Mouse (Mus musculus): ENCODE results near the gene Abhd16a. TPM values are rescaled to one million over a fixed set of nuclear protein-coding genes. Genes with fewer than 3 reads are reported as not detected.
A peak's percentile ranks its signal among the peaks of the same experiment; 100 is the strongest.

Abhd16a gene
- polyA plus RNA-seq (2014; fragmentation: Nextera tagmentation; extraction: Ambion mirVana), result 47.4 and 51.2 TPM in 2 replicates

DNA sequence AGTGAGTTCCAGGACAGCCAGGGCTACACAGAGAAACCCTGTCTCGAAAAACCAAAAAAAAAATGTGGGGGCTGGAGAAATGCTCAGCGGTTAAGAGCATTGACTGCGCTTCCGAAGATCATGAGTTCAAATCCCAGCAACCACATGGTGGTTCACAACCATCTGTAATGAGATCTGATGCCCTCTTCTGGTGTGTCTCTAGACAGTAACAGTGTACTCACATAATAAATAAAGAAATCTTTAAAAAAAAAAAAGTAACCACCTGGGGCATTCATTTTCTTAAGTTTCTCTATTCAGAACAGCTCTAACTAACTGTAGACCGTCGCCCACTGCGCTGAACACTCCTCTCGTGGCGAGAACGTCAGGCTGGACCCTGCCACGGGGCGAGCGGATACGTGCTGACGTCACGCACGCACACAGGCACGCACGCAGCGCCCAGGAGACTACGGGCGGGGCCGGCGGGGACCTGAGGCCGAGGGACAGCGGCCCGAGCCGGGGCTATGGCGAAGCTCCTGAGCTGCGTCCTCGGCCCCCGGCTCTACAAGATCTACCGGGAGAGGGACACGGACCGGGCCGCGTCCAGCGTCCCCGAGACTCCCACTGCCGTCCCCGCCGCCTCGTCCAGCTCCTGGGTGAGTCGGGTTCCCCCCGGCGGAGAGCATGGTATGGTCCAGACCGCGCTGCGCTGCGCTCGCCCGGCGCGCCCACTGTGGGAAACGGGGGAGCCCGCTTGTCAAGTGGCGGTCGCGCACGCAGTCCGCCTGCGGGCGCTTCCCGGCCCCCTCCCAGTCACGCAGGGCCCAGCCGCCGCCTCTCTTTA is at the start of gene Abhd16a:
TSS of gene Abhd16a (plus strand) at position 439 of the 820 bp plus-strand sequence.
- Histone ChIP-seq H3K27ac (ENCODE audit: low read depth, low read length) (peak within 1 kb of the TSS; percentile 96), H3K27me3 (ENCODE audit: control insufficient read depth, insufficient read depth, low read length) (no peaks in the 10 kb centered on the region), H3K4me1 (ENCODE audit: control insufficient read depth, insufficient read depth, low read length) (peaks cover 9% of the 10 kb centered on the region), H3K4me2 (peak within 1 kb of the TSS; percentile 84), H3K36me3 (ENCODE audit: control insufficient read depth, insufficient read depth, low read length) (peaks cover 13% of the 10 kb centered on the region), H3K9me3 (replicated peaks; ENCODE audit: control insufficient read depth, low read length) (no peaks in the 10 kb centered on the region), H3K9ac (ENCODE audit: low read depth, low read length) (peak within 1 kb of the TSS; percentile 97), H3K4me3 (ENCODE audit: low read depth, low read length) (peak within 1 kb of the TSS; percentile 69)
- WGBS (ENCODE audit: insufficient replicate concordance), result 2% methylated on average over 67 of the region's 67 CpGs
- peak; percentile 97 for ATAC-seq (replicated peaks; ENCODE audit: insufficient number of reproducible peaks, low FRiP score, low TSS enrichment)

DNA sequence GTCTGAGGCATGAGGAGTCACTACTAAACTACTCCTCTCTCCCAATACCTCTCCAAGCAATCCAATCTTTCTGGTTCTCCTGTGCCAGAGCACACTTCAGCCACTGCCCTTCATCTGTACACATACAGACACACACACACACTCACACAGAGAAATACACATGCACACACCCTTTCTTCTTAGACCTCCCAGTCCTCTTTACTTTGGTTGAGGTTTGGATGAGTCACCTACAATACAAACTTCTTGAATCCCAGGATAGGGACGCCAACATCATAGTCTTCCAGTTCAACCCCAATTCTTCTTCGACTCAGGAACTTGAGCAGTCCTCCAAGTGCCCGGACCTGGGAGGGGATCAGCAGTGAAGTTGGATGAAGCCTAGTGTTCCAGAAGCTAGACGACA is 45.3 kb upstream of the Abhd16a start:
- no peak overlapping the region for H3K4me3 ChIP-seq (ENCODE audit: low read depth, low read length)
- H3K9ac ChIP-seq (ENCODE audit: low read depth, low read length), result no peak overlapping the region
- WGBS (ENCODE audit: insufficient replicate concordance), result 70% methylated on average over 4 of the region's 4 CpGs
- no peaks in the 10 kb centered on the region for H3K27me3 ChIP-seq (ENCODE audit: control insufficient read depth, insufficient read depth, low read length)
- ATAC-seq (replicated peaks; ENCODE audit: insufficient number of reproducible peaks, low FRiP score, low TSS enrichment), result no peak
- no peaks in the 10 kb centered on the region for H3K36me3 ChIP-seq (ENCODE audit: control insufficient read depth, insufficient read depth, low read length)
- H3K9me3 ChIP-seq (replicated peaks; ENCODE audit: control insufficient read depth, low read length), result no peaks in the 10 kb centered on the region
- H3K27ac ChIP-seq (ENCODE audit: low read depth, low read length), result peak overlapping the region; percentile 90
- peaks cover 32% of the 10 kb centered on the region for H3K4me1 ChIP-seq (ENCODE audit: control insufficient read depth, insufficient read depth, low read length)
- no peak overlapping the region for H3K4me2 ChIP-seq

DNA sequence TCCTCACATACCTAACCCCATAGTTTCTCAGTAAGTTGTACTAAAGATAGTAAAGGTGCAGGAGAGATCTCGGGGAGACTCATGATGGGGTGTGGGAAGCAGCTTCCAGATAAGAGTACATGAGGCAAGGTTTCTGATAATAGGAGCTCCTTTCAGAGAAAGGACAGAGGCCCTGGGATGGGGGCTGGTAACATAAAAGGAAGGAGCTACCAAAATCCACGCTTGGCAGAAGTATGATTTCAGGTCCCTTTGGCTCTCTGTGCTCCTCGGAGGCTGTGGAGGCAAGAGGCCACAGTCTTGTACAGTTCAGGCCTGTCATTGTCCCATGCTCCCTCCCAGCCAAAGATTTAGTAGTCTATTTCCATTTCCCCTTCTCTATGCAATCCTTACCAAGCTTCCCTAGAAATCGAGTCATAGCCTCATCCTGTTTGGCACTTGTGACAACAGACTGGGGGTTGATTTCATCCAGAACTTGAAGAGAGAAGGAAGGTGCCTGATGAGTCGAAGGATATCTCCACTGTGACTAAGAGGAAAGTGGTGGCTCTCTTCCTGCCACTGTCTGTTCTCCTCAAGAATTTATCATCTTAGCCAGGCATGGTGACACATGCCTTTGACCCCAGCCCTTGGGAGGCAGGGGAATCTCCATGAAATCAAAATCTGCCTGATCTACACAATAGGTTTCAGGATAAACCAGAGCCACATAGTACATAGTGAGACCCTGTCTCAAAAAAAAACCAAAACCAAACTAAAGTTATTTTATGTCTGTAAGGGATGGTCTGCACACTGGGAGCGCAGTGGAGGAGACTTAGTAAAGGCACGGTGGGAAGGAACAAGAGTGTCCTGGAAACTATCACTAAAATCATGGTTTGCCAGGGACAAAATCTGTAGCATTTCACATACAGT is 43.9 kb upstream of the Abhd16a start:
- no peak for ATAC-seq (replicated peaks; ENCODE audit: insufficient number of reproducible peaks, low FRiP score, low TSS enrichment)
- H3K4me2 ChIP-seq, result peak overlapping the region; percentile 89
- peak overlapping the region; percentile 90 for H3K27ac ChIP-seq (ENCODE audit: low read depth, low read length)
- no peaks in the 10 kb centered on the region for H3K36me3 ChIP-seq (ENCODE audit: control insufficient read depth, insufficient read depth, low read length)
- H3K4me3 ChIP-seq (ENCODE audit: low read depth, low read length), result peak overlapping the region; percentile 53
- no peaks in the 10 kb centered on the region for H3K9me3 ChIP-seq (replicated peaks; ENCODE audit: control insufficient read depth, low read length)
- peak overlapping the region; percentile 87; the same call in 1 of the 2 replicates for H3K9ac ChIP-seq (ENCODE audit: low read depth, low read length)
- 47% methylated on average over 7 of the region's 7 CpGs for WGBS (ENCODE audit: insufficient replicate concordance)
- no peaks in the 10 kb centered on the region for H3K27me3 ChIP-seq (ENCODE audit: control insufficient read depth, insufficient read depth, low read length)
- peaks cover 39% of the 10 kb centered on the region for H3K4me1 ChIP-seq (ENCODE audit: control insufficient read depth, insufficient read depth, low read length)

DNA sequence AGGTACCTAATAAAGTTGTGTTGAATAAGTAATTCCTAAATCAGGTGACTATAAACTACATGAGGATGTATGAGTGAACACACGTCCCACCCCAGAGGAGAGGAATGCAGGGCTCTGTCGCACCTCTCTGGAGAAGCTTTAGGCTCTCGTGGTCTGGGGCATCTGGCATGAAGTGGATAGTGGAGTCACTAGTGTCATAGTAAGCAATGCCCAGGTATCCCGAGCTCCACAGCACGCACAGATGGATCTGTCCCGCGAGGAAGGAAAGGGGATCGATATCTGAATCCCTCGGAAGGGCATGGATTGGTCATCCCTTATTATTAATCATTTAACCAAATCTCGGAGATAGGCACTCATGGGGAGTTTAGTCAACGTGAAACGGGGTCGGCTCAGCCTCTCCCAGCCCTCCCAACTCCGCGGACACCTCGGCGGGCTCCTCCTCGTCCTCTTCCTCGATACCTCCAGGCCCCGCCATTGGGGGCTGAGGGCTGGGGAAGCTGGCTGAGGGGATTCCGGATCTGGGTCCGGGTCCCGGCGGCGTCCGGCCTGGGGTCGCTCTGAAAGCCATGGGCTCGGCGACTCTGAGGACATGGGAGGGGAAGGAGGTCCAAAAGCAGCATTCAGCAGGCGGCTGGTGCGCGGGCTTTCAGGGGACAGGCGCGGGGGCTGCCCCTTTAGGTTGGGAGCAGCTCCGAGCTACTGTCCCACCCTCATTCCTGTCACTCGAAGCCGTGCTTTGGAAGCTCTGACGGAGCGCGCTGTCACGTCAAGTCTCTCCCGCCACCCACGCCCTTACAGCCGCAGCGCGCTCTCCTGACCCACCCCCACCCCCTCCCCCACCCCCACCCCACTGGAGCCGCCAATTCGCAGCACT is 43.0 kb upstream of the Abhd16a start:
- Histone ChIP-seq H3K9ac (ENCODE audit: low read depth, low read length) (peak overlapping the region; percentile 87), H3K4me2 (peak overlapping the region; percentile 89), H3K27ac (ENCODE audit: low read depth, low read length) (peak overlapping the region; percentile 90), H3K27me3 (ENCODE audit: control insufficient read depth, insufficient read depth, low read length) (no peaks in the 10 kb centered on the region), H3K36me3 (ENCODE audit: control insufficient read depth, insufficient read depth, low read length) (no peaks in the 10 kb centered on the region), H3K4me1 (ENCODE audit: control insufficient read depth, insufficient read depth, low read length) (peaks cover 39% of the 10 kb centered on the region), H3K9me3 (replicated peaks; ENCODE audit: control insufficient read depth, low read length) (no peaks in the 10 kb centered on the region), H3K4me3 (ENCODE audit: low read depth, low read length) (peak overlapping the region; percentile 53)
- no peak for ATAC-seq (replicated peaks; ENCODE audit: insufficient number of reproducible peaks, low FRiP score, low TSS enrichment)
- 4% methylated on average over 47 of the region's 48 CpGs for WGBS (ENCODE audit: insufficient replicate concordance)

DNA sequence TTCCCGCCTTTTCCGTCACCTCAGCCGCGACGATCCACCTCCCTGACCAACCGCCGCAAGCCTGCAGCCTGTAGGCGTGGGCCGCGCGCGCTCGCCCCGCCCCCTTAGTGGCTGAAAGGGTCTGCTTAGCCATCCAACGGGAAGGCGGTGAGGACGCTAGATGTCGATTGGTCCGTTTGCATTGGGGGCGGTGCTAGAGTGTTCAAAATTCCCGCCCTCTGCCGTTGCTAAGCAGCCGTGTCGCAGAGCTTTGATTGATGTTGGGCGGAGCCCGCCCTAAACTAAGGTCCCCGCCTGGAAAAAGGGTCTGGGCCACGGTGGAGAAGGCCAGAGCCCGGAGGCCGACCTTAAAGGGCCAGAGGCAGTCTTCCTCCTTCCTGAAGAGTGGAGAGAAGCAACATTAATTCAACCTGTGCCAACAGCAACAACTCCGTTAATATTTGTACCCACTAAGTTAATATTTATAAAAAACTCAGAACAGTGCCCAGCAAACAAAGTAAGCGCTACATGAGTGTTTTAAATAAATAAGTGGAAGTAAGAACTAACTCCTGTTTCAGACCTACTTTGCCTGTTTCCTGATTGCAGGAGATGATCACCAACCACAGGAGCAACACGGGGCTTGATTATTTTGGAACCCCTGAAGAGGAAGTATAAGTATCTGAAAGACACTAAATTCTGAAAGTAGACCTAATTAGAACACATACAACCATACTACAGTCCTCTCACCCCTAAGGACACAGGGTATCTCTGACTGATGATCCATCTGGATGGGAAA is 42.2 kb upstream of the Abhd16a start, which contains the start of gene Msh5:
TSS of gene Msh5 (minus strand) at position 65 of the 775 bp plus-strand sequence.
- H3K27ac ChIP-seq (ENCODE audit: low read depth, low read length), result peak within 1 kb of the TSS; percentile 99
- H3K27me3 ChIP-seq (ENCODE audit: control insufficient read depth, insufficient read depth, low read length), result no peaks in the 10 kb centered on the region
- H3K4me2 ChIP-seq, result peak within 1 kb of the TSS; percentile 89
- H3K4me3 ChIP-seq (ENCODE audit: low read depth, low read length), result peak within 1 kb of the TSS; percentile 53
- peak within 1 kb of the TSS; percentile 87 for H3K9ac ChIP-seq (ENCODE audit: low read depth, low read length)
- ATAC-seq (replicated peaks; ENCODE audit: insufficient number of reproducible peaks, low FRiP score, low TSS enrichment), result peak; percentile 96
- no peaks in the 10 kb centered on the region for H3K9me3 ChIP-seq (replicated peaks; ENCODE audit: control insufficient read depth, low read length)
- peaks cover 39% of the 10 kb centered on the region for H3K4me1 ChIP-seq (ENCODE audit: control insufficient read depth, insufficient read depth, low read length)
- 3% methylated on average over 32 of the region's 33 CpGs for WGBS (ENCODE audit: insufficient replicate concordance)
- no peaks in the 10 kb centered on the region for H3K36me3 ChIP-seq (ENCODE audit: control insufficient read depth, insufficient read depth, low read length)

DNA sequence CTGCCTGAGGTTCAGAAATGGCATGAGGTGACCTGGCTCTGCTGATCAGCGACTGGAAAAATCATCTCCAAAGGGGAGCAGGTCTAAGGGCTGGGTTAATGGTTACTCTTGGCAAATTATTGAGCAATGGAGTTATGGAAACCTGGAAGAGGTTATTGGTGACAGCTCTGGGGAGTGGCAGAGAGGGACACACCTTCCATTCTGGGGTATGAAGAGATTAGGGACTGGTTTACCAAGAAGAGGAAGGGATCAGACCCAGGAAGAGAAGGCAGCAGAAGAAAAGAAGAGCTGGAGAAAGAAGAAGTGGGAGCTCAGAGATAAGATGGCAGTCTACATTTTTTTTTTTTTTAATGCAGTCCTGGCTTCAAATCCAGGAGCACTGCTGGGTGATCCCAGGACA is 41.4 kb upstream of the Abhd16a start:
- Histone ChIP-seq H3K4me2 (peak overlapping the region; percentile 52), H3K4me3 (ENCODE audit: low read depth, low read length) (no peak overlapping the region), H3K9me3 (replicated peaks; ENCODE audit: control insufficient read depth, low read length) (no peaks in the 10 kb centered on the region), H3K9ac (ENCODE audit: low read depth, low read length) (peak overlapping the region; percentile 53; the same call in 1 of the 2 replicates), H3K4me1 (ENCODE audit: control insufficient read depth, insufficient read depth, low read length) (peaks cover 47% of the 10 kb centered on the region), H3K27ac (ENCODE audit: low read depth, low read length) (peak overlapping the region; percentile 99), H3K27me3 (ENCODE audit: control insufficient read depth, insufficient read depth, low read length) (no peaks in the 10 kb centered on the region), H3K36me3 (ENCODE audit: control insufficient read depth, insufficient read depth, low read length) (peaks cover 2% of the 10 kb centered on the region)
- 53% methylated on average over 1 of the region's 1 CpGs for WGBS (ENCODE audit: insufficient replicate concordance)
- no peak for ATAC-seq (replicated peaks; ENCODE audit: insufficient number of reproducible peaks, low FRiP score, low TSS enrichment)

DNA sequence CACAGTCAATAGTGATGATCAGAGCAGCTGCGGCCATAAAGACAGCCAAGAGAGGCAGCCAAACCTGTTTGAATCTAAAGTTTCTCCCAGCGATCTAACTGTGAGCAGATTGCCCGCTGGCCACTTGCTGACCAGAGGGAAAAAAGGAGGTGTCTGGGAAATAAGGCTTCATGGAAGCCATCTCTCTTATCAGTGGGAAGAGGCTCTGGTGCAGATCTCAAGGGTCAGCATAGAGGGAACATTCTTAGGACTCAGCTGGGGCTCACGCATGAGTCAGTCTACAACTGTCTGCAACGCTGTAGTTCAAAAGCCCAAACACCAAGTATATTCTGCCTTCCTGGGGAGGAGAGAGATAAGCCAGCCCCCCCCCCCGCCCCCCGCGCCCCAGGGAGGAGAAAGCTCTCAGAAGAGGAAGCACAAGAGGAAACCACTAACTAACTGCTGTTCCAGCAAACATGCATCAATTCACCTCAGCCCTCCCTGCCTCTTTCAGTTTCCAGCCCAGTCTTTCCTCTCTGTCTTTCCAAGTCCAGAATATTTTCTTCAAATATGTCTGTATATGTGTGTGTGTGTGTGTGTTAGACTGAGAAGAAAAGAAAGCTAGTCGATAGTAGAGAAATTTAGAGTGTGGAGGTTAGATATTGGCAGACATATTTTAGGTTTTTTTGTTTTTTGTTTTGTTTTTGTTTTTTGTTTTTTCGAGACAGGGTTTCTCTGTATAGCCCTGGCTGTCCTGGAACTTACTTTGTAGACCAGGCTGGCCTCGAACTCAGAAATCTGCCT is 40.7 kb upstream of the Abhd16a start:
- Histone ChIP-seq H3K4me1 (ENCODE audit: control insufficient read depth, insufficient read depth, low read length) (peaks cover 47% of the 10 kb centered on the region), H3K27ac (ENCODE audit: low read depth, low read length) (peak overlapping the region; percentile 99), H3K4me2 (peak overlapping the region; percentile 52), H3K4me3 (ENCODE audit: low read depth, low read length) (no peak overlapping the region), H3K9me3 (replicated peaks; ENCODE audit: control insufficient read depth, low read length) (no peaks in the 10 kb centered on the region), H3K9ac (ENCODE audit: low read depth, low read length) (peak overlapping the region; percentile 53; the same call in 1 of the 2 replicates), H3K27me3 (ENCODE audit: control insufficient read depth, insufficient read depth, low read length) (no peaks in the 10 kb centered on the region), H3K36me3 (ENCODE audit: control insufficient read depth, insufficient read depth, low read length) (peaks cover 9% of the 10 kb centered on the region)
- ATAC-seq (replicated peaks; ENCODE audit: insufficient number of reproducible peaks, low FRiP score, low TSS enrichment), result no peak
- WGBS (ENCODE audit: insufficient replicate concordance), result 28% methylated on average over 8 of the region's 11 CpGs

Data from heart, embryonic 11.5 days (tissue).